Mouse (Mus musculus): ENCODE data around the gene Klc4.

Gene Klc4

DNA sequence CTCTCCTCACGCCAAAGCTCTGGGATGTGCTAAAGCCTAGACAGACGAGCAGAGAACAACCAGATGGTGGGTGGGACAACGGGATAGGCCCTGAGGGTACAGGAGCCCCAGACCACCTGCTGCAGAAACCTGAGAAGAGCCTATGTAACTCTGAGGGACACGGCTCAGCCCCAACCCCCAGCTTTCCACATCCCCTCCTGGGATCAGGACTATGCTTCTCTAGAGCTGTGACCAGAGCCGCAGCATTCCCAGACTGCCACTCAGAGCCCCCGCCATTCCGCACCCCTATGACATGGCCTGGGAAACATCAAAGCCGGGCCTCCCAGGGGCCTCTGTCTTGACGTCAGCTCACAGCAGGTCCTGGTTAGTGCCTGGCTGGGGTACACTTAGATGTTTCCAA lies 51.2 kb downstream of the Klc4 start:
- POLR2A ChIA-PET: interaction anchor here (0.5 to 1.5 kb wide), 21 partner anchors 10 to 424 kb away, joined by 3 to 7 read pairs (median 3); partner anchors contain the start of genes Ptk7 (in 3 of the 4), Ppp2r5d (in 1 of the 4) and Rrp36 (in 1 of the 4)

DNA sequence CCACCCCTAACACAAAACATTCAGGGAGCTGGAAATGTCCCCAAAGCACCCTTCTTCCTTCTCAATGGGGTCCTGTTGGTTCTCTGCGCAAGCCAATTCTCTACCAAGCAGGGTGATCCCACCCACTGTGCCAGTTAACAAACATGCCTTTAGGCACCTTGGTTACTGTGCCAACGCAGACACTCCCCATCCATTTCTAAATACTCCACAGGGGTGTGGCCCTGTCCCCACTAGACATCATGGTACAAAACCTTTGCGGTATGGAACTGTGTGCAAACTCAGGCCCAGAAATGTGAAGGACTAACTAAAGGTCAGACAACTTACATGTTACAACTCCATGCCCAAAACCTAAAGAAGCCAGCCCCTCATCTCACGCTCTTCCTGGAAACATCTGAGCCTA lies 52.7 kb downstream of the Klc4 start:
- POLR2A ChIA-PET: interaction anchor here in 2 of 4 experiments (0.8 to 1.1 kb wide), 2 partner anchors 12 to 104 kb away, joined by 3 to 4 read pairs; no protein-coding TSS in a partner anchor
- CTCF ChIA-PET: no interaction called here

More for the DNA sequence above, 51.2 kb downstream of the Klc4 start:
- CTCF ChIA-PET: interaction anchor here in 2 of 4 experiments (0.6 to 1.5 kb wide), 10 partner anchors 18 to 1207 kb away, joined by 3 to 8 read pairs (median 4); partner anchors contain the start of gene Ppp2r5d (in 1 of the 2)

DNA sequence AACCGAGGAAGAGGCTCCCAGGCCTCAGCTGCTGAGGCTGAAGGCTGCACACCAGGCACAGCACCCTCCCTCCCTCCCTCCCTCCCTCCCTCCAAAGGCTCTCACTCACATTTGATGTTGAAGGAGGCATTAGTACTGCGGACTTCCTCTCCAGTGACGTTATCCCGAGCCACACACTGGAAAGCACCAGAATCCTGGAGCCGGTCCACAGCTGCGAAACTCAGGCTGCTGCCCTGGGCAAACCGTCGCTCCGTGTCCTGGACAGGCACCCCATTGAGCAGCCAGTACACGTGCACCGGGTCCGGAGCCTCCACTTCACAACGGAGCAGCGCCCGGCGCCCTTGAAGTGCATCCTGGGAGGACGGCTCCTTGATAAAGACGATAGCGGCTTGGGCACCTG lies 54.4 kb downstream of the Klc4 start:
- CTCF ChIA-PET: interaction anchor here in 2 of 4 experiments (0.6 to 1.0 kb wide), 3 partner anchors 12 to 388 kb away, joined by 3 to 4 read pairs (median 3); partner anchors contain the start of gene Ppp2r5d (in 1 of the 2)
- POLR2A ChIA-PET: interaction anchor here in 2 of 4 experiments (0.6 to 1.2 kb wide), 4 partner anchors 11 to 302 kb away, joined by 3 read pairs; no protein-coding TSS in a partner anchor

DNA sequence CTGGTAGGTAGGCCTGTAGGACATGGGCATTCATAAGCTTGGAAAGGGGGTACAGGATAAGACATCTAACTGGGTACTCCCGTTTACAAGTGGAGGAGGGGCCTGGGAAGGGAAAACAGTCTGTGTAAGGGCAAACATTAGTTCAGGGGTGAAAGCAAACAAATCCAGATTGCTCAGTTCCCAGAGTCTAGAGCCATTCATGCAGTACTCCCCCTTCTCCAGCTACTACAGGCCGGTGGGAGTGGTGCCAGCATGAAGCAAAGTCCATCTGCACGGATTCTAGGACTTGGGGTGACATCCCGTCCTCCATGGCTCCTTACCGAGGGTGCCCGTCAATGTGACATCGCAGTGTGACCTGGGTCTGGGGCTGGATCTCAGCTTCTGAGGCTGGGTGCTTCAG lies 55.4 kb downstream of the Klc4 start:
- ChIA-PET POLR2A (interaction anchor here in 1 of 4 experiments (0.6 kb wide), 1 partner anchor 253 kb away, joined by 5 read pairs; no protein-coding TSS in a partner anchor), CTCF (no interaction called here)

DNA sequence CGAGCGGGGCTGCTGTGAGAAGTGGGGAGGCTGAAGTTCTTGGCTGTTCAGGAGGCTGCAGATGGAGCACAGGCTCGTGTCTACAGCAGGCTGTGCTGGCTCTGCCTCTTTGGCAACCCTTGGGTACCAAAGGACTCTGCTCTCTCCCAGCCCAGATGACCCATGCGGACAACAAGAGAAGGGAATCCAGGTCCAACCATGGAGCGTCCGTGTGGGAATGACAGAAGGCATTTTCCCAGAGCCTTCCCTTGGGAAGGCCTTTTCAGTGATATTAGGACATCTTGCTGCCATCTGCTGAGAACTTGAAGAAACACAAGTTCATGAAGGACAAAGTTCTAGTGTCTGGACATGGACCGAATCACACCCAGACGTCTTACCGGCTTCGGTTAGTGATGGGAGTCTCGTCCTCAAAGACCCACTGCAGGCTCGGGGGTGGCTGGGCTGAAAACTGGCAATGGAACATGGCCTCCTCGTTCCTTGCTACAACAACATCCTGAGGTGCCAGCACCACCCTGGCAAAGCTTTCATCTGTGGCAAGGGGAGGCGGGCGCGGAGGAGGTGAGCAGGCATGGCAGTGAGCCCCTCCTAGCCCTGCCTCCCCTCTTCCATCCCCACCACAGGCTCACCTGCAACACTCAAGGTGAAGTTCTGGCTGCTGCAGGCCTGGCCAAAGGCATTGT lies 56.0 kb downstream of the Klc4 start:
- CTCF ChIA-PET: interaction anchor here in 1 of 4 experiments (1.2 to 1.3 kb wide), 2 partner anchors 18 to 135 kb away, joined by 3 read pairs; no protein-coding TSS in a partner anchor
- POLR2A ChIA-PET: no interaction called here

DNA sequence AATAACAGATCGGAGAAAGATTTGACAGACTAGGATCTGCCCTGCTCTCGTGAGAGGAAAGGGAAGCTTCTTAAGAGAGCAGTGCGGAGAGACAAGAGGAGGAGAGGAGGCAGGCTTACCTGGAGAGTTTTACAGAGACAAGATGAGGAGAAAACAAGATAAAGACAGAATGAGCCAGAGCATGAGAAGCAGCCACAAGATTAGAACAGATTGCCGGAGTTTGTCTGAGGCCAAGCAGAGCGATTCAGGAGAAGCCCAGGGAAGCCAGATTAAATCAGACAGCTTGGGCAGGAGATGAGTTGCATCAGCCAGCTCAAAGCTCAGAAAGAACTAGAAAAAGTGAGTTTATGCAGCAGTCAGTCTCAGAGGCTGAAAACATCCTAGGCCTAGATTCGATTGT lies 56.9 kb downstream of the Klc4 start:
- ChIA-PET POLR2A (no interaction called here), CTCF (interaction anchor here in 1 of 4 experiments (1.2 to 1.3 kb wide), 2 partner anchors 19 to 136 kb away, joined by 3 read pairs; no protein-coding TSS in a partner anchor)

DNA sequence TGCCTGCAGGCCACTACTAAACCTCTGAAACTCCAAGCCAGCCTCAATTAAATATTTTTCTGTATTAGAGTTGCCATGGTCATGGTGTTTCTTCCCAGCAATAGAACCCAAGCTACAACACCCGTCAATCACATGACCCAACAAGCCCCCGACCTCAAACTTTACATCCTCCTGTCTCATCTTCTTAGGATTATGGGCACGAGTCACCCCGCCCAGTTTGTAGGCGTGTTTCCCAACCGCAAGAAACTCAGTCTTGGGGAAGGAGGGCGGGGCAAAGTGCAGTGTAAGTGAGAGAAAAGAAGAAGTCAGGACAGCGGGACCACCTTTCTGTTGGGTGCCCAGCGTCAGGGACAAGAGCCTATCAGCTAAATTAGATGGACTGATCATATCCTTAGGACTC lies 57.6 kb downstream of the Klc4 start:
- ChIA-PET POLR2A (no interaction called here), CTCF (interaction anchor here in 1 of 4 experiments (1.2 kb wide), 1 partner anchor 20 kb away, joined by 3 read pairs; no protein-coding TSS in a partner anchor)

DNA sequence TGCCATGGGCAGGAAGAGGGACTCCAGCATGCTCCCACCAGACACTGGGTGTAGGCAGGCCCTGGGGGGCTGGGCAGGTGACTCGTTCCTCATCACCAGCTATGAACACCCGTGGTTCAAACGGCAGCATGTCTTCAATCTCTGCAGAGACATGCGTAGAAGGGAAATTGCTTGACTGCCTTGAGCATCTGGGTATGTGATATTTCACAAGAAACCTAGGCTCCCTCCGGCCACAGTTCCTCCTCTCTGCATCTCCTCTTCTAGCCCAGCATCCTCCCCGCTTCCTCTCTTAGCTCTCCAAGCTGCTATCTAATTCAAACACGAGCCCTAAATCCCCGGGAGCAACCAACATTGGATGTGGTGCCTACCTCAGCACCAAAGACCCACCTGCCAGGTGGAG lies 59.5 kb downstream of the Klc4 start:
- ChIA-PET CTCF (interaction anchor here in 1 of 4 experiments (1.3 kb wide), 1 partner anchor 13 kb away, joined by 3 read pairs; no protein-coding TSS in a partner anchor), POLR2A (interaction anchor here in 1 of 4 experiments (0.7 kb wide), 1 partner anchor 12 kb away, joined by 6 read pairs; no protein-coding TSS in a partner anchor)
